7 mouse cellular contexts compared by ENCODE assay signal in genomic region chr5:3433131-3433700, GRCm38 (mm10).
DNase-seq lines count a peak whose midpoint lies in the region; ATAC-seq and TF ChIP-seq lines count a peak whose summit lies in the region.
"Not testable (repeated sequence)": the region's sequence is repeated elsewhere in the genome, so short reads cannot be mapped to it uniquely, and the experiment has no call there.

No protein-coding gene starts in this region.

- ATAC-seq in heart, postnatal 0 days (ENCODE audit: insufficient read depth, low read depth) = not testable (repeated sequence)

- intact Hi-C loops in left cerebral cortex, adult 2 months (cut with DNase I) = not testable (repeated sequence)

- not testable (repeated sequence) for TF ChIP-seq POLR2A in cortical plate, adult 2 months (IDR thresholded peaks at IDR 0.05; ENCODE audit: extremely low read depth, insufficient read depth, low read length); myocyte (IDR thresholded peaks at IDR 0.05; ENCODE audit: insufficient read length, low read depth)

- not testable (repeated sequence) for H3K27me3 ChIP-seq in heart, postnatal 0 days (ENCODE audit: control insufficient read depth, insufficient read depth, low read length); myocyte (ENCODE audit: control insufficient read depth, insufficient read depth, insufficient read length)

- not testable (repeated sequence) for TF ChIP-seq CTCF in cortical plate, adult 2 months (IDR thresholded peaks at IDR 0.05; ENCODE audit: extremely low read depth, insufficient read depth, low read length); heart, postnatal 0 days (IDR thresholded peaks at IDR 0.05; ENCODE audit: low read depth); left cerebral cortex, adult 2 months (IDR thresholded peaks at IDR 0.05)

- not testable (repeated sequence) for H3ac ChIP-seq in myocyte (ENCODE audit: control insufficient read depth, insufficient read length)

- WGBS in heart, postnatal 0 days = 68% methylated on average over 19 of the region's 20 CpGs

- not testable (repeated sequence) for TF ChIP-seq EP300 in heart, postnatal 0 days (IDR thresholded peaks at IDR 0.05; ENCODE audit: low read depth)

- H3K36me3 ChIP-seq in heart, postnatal 0 days (replicated peaks; ENCODE audit: control insufficient read depth, insufficient read depth, low read length); myocyte (ENCODE audit: control insufficient read depth, insufficient read depth): not testable (repeated sequence)

- not testable (repeated sequence) for H3K9ac ChIP-seq in heart, postnatal 0 days (replicated peaks; ENCODE audit: low read depth, low read length)

- H3K27ac ChIP-seq in cortical plate, adult 2 months (ENCODE audit: insufficient read depth, low read length); left cerebral cortex, adult 2 months: not testable (repeated sequence)
- peak overlapping the region; percentile 62 for H3K27ac ChIP-seq in heart, postnatal 0 days (ENCODE audit: low read depth)

- H3K9me3 ChIP-seq in heart, postnatal 0 days (replicated peaks; ENCODE audit: control insufficient read depth, low read length) = not testable (repeated sequence)

- H3K4me3 ChIP-seq in cortical plate, adult 2 months (ENCODE audit: insufficient read depth, low read length) = peak overlapping the region; percentile 28; the same call in 1 of the 2 replicates
- not testable (repeated sequence) for H3K4me3 ChIP-seq in heart, postnatal 0 days (ENCODE audit: low read depth, low read length); myocyte
- H3K4me3 ChIP-seq in left cerebral cortex, adult 2 months = peak overlapping the region; percentile 28

- not testable (repeated sequence) for H3K4me2 ChIP-seq in heart, postnatal 0 days (ENCODE audit: low read depth, low read length)
- peak overlapping the region; percentile 34 for H3K4me2 ChIP-seq in myocyte (ENCODE audit: low read depth)

- peak; percentile 79 for DNase-seq in adrenal gland, adult 2 months
- DNase-seq in heart, adult 11 months = peak; percentile 97
- not testable (repeated sequence) for DNase-seq in heart, postnatal 0 days (ENCODE audit: low spot score); left cerebral cortex, adult 2 months (ENCODE audit: extremely low spot score in 1 of 2, low spot score in 2 of 2)
- peak; percentile 52 for DNase-seq in kidney, adult 9 months

- H3K4me1 ChIP-seq in cortical plate, adult 2 months (ENCODE audit: control insufficient read depth, insufficient read depth, low read length); heart, postnatal 0 days (ENCODE audit: control insufficient read depth, insufficient read depth): not testable (repeated sequence)

- H3K79me2 ChIP-seq in myocyte (ENCODE audit: control insufficient read depth, insufficient read depth) = not testable (repeated sequence)
